Mouse (Mus musculus): ENCODE results near the gene Sec14l5.

Sec14l5 gene

DNA sequence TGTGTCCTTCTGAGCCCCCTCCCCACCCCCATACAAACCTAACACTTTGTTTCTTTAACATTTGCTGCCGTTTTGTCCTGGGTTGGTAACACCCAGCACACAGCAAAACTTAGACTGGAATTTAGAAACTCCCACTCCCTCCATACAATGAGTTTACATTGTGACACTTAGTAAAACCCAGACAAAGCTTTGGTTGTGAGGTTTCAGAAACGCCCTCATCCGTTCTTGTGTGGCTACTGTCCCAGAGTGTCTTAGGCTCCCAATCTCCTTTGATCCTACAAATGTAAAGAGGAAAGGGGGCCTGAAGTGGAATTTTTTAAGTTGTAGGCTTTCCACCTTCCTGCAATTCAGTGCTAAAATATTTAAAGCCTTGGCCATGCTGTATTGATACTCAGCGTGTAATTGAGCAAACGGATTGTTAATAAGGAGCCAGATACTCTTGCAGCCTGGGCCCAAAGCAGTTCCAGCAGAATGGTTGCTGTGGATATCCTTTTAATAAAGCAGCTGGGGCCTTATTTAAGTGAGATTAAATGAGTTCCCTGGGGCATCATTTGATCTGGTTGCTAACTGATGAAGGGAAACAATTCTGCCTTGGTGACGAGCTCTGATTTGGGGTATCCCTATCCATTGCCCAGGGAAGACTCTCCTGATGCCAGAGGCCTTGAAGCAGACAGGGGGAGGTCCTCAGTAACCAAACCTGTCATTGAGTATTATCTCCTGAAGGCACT lies 6.6 kb downstream of the Sec14l5 start:
- no peak for DNase-seq (ENCODE audit: low read depth, low spot score)

DNA sequence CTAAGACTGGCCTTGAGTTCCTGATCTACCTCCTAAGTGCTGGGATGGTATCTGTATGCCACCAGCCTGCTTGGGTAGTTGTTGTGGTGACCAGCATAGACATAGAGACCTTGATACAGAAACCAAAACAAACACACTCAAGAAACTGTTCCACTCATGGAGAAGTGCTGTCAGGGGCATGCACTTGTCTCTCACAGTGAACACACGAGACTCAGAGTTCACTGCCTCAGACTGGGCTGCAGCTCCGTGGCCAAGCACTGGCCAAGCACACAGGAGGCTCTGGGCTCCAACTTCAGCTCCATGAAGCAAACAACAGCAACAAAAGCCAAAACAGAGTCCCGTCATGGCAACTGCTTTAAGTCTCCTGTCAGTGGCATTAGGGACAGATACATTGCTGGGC lies 8.1 kb downstream of the Sec14l5 start:
- DNase-seq (ENCODE audit: low read depth, low spot score) = no peak

DNA sequence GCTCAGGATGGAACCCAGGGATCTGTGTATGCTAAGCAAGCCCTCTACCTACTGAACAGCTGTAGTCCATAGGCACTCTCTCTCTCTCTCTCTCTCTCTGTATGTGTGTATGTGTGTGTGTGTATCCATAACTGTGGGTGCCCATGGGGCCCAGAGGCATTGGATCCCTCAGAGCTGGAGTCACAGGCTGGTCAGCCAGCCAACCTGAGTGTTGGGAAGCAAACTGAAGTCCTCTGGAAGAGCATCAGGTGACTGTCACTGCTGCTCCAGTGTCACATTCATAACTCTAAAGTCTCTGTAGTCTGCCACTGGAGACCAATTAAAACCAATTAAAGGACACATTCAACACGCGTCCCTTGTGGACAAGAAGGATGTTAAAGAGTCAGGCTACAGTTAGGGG lies 9.6 kb downstream of the Sec14l5 start:
- DNase-seq (ENCODE audit: low read depth, low spot score) = no peak

DNA sequence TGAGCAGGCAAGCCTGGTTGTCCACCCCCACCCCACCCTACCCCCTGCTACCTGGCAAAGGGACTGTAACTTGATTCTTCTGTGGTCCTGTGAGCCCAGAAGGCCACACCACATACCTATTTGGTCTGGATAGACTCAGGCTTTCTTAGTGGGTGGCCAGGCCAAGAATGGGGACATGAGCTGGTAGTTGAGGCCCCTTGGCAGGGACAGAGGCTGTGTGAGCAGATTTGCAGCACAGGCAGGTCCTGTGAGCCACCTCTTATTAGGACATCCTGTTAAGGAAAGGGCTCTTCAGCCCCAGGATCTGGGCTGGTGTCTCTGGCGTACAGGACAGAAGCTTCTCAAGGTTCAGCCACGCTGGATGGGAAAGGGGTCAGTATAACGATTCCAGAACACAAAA lies 10.2 kb downstream of the Sec14l5 start:
- DNase-seq (ENCODE audit: low read depth, low spot score) = no peak

DNA sequence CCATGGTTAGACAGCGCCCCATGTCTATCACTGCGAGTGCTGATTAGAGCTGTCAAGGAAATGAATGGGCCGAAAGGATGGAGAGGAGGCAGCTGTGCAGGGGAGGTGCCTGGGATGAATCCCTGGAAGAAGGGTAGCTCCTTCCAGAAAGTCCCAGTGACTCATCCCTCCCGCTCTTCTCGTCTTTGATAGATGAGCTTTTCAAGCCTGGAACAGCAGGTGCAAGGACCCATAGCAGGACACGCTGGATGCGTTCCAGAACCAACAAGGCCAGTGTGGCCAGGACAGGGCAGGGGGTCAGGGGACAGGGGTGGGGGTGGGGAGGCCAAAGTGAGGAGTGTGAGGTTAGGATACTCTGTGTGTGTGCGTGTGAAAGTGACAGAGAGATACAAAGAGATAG lies 12.3 kb downstream of the Sec14l5 start:
- DNase-seq (ENCODE audit: low read depth, low spot score) = no peak

DNA sequence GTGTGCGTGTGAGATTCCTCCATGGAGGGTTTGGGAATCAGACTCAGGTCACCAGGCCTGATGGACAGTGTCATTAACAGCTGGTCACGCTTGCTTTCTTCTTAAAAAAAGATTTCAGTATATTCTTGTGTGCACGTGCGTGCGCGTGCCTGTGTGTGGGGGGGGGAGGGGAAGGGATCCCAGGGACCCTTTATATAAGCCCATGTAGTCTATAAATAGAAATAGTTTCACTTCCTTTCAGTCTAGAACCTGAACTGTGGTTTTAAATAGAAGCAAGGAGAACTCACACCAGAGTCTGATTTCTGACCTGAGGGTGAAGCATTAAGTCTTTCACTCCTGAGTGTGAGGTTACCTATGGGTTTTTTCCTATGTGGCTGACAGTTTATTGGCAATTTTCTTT lies 17.4 kb downstream of the Sec14l5 start:
- DNase-seq (ENCODE audit: low read depth, low spot score) = no peak

DNA sequence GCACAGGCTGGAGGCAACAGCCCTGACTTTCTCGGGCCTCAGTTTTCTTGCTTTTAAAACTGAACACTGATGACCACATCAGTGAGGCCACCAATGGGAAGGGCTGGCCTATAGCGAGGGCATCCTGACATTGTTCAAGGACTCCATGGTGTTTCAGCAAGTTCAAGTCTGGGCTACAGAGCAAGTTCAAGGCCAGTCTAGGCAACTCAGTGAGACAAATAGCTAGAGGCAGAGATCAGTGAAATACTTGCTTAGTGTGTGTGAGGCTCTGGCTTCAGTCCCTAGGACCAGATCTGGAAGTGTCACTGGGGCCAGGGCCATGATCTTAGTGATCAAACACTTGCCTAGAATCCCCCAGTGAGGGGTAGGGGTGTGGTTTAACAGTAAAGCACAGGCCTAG lies 21.1 kb downstream of the Sec14l5 start:
- no peak for DNase-seq (ENCODE audit: low read depth, low spot score)

DNA sequence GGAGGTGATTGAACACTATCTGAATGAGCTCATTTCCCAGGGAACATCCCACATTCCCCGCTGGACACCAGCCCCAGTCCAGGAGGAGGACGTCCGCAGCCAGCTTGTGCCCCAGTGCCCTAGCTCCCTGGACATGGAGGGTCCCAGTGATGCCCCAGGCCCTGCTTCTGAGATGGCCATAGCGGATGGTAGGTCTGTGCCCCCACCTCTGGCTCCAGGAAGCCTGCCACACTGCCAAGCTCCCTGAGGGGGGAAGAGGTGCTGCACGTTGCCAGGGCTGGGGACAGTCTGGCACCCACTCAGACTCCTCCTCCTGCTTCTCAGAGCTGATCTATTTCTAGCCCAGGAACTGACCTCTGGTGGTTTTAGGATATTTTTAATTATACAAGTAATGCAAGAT lies 21.9 kb downstream of the Sec14l5 start:
- DNase-seq (ENCODE audit: low read depth, low spot score) = no peak

DNA sequence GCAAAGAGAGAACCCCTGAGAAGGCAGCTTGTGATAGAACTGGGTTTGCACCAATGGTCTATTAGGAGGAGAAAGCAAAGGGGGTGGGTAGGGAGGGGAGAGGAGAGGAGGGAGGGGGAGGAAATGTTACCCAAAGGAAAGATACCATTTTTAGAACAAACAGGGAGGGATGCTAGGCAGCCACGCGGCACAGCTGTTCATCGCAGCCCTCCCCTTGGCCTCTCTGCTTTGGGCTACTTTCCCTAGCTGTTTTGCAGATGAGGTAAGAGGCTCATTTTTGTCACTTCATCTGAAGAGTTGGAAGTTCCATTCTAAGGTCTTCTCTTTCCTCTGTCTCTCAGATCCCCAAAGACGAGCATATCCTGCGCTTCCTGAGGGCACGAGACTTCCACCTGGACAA lies 25.7 kb downstream of the Sec14l5 start:
- no peak for DNase-seq (ENCODE audit: low read depth, low spot score)

DNA sequence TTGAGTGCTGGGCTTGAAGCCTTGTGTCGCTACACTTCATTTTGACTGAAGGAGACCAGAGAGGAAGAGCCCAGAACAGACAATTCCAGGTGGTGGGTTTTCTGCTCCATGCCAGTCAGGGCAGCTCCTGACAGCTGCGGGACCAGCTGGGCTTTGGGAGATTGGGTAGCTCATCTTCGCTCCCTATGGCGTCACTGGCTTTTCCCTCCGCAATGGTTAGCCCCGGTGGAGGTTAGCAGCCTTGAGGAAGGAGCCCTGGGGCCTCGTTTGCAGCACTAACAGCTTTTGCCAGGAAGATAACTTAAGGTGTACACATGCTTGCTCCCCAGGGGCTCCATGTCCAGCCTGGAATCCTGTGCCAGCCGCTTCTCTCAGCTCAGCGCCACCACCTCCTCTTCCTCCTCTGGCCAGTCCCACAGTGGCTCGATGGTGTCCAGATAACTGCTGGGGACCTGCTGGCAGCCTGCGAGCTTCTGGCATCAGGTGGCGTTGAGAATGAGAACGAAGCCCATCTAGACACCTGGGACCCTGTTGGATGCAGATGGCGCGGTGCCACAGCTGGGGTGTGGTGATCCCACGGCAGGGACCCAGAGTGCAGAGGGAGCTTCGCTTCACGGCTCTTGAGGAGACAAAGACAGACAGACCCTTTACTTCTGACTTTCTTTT lies 36.5 kb downstream of the Sec14l5 start:
- DNase-seq (ENCODE audit: low read depth, low spot score) = no peak

DNA sequence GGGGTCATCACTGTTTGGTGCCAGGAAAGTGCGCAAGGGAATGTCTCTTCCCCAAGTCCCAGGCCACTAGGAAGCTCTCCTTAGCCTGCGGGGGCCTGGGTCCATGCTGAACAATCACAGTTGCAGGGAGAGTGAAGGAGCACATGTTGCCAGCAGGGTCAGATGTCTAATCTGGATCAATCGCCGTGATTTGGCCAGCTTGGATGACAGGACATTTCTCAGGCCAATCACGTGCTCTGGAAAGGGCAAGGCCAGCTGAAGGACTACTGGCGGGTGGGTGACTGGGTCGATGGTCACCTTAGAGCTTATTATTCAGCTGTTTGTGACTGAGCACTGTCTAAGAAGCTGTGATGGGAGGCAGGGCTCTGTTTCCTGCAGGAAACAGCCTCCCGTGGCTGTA lies 37.2 kb downstream of the Sec14l5 start:
- DNase-seq (ENCODE audit: low read depth, low spot score) = no peak

DNA sequence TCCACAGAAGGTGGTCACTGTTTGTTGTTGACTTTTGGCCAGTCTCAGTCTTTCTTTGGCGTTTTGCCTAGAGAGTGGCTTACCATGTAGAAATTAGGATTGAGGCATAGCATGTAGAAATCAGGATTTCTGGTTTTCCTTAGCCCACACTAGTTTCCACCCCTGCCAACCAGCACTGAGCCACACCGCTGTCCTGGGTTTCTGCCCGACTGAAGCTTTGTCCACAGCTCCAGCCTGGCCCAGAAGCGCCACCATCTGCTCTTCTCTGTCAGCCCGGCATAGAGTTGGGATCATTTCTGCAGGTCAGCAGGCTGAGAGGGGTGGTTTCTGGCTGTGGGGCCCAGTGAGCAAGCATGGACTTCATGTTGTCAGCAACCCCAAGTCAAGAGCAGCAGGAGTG lies 38.0 kb downstream of the Sec14l5 start:
- DNase-seq (ENCODE audit: low read depth, low spot score) = no peak

DNA sequence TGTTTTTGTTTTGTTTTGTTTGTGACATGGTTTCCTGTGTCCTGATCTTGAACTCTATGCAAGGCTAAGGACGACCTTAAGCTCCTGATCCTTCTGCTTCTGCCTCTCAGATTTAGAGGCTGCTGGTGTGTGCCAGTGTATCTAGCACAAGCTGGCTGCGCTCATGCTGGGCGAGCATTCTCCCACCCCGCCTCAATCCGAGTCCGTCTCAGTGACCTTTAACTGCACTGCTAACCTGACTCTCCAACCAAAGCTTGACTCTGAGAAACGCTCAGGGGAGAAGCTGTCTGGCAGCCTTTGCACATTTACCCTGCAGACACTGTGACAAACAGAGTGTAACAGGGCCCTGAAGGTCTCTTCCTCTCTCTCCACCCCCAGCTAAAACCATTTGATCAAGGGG lies 38.8 kb downstream of the Sec14l5 start:
- no peak for DNase-seq (ENCODE audit: low read depth, low spot score)

DNA sequence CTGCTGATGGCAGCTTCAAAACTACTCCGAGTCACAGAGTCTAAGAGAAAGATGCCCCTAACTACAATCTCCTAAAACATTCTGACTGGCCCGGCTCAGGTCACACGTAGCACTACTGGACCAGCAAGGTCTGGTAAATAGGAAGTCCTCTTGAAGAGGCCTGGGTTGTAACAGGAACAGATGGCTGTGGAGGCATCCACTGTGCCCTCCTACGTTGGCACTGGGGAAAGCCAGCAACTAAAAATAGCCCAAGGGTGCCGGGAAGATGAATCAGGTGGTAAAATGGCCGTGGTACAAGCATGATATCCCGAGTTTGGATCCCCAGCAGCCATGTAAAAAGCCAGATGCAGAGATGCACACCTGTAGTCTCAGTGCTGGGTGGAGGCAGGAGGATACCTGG lies 39.3 kb downstream of the Sec14l5 start:
- no peak for DNase-seq (ENCODE audit: low read depth, low spot score)

DNA sequence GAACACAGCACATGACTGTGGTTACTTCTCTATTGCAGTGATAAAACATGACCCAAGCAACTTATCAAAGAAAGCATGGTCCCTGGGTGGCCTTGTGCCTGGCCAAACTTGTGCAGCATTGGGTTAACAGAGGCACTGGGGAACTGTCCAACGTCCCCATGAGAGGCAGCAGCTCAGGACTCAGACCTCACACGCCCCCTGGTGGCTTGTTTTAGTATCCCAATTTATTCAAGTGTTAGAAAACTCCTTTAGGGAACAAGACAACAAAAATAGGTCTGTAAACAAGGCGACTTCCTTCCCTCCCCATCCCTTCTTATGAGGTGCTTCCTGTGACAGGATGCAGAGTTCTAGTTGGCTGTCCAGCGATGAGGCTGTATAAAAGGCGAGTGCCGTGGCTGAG lies 48.2 kb downstream of the Sec14l5 start:
- DNase-seq (ENCODE audit: low read depth, low spot score) = peak; percentile 65

DNA sequence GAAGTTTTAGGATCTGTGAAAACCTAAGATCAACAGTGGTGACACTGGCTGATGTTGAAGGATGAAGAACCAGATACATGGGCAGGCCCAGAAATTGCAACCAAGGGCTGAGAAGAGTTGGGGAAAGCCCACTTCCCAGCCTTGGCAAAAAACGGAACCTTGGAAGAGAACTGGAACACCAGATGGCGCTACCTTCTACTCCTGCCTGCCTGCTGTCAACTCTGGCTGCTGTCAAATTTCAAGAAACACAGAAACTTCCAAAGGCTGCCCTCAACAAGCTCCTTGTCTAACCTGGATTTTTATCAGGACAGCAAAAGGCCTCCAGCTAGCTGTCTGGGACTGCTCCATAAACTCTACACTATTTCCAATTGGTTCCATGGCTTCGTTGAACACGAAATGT lies 55.8 kb downstream of the Sec14l5 start:
- DNase-seq (ENCODE audit: low read depth, low spot score) = peak; percentile 67

DNA sequence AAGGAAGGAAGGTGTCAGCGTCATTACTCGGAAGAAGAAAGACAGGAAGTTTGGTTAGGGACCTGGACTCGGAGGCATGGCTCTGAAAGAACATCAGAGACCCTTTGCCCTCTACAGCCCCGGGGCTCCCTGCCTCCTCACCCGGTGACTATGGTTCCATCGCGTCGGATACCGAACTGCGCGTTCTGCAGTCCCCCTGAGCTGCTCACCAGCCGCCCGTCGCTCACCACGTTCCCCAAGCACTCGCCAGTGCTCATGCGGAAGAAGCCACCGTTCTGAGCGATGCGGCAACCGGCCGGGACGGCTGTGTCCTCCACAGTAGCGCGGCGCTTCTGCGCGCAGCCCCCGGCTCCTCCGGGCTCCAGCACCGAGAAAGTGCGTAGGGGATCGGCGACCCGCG lies 56.3 kb downstream of the Sec14l5 start:
- DNase-seq (ENCODE audit: low read depth, low spot score) = peak; percentile 52

DNA sequence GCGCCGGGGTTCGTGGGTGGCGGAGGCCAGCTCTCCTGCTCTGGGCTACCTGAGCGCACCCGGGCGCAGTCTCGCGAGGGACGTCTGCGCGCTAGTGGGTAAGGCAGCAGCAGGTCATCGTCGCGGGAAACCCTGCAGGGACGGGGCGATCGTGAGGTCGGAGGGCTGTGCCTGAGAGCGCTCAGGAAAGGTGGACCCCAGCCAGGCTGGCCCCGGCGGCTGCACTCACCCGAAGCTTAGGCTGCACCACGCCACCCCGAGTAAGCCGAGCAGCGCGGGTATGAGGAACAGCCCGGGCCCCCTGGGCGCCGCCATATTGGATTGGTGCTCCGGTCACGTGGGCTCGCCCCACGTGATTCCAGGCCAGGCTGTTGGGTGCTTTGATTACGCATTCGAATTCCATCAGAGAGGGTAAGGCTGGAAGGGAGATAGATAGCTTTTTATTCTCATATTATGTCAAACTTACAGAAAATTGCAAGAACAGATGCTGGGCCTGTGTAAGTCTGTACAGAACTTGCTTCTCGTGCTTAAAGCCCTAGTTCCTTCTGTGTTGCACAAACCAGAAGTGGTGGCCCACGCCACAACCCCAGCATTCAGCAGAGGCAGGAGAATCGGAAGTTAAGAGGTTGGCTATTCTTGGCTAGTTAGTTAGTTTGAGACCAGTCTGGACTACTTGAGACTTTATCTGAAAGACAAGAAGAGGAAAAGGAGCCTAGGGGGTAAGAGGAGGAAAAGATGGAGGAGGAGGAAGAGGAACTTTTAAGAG lies 56.9 kb downstream of the Sec14l5 start, which contains the start of gene Nagpa:
Gene Nagpa, minus strand, starts transcription at position 345 of the 766 bp plus-strand sequence.
- peak; percentile 88 for DNase-seq (ENCODE audit: low read depth, low spot score)

DNA sequence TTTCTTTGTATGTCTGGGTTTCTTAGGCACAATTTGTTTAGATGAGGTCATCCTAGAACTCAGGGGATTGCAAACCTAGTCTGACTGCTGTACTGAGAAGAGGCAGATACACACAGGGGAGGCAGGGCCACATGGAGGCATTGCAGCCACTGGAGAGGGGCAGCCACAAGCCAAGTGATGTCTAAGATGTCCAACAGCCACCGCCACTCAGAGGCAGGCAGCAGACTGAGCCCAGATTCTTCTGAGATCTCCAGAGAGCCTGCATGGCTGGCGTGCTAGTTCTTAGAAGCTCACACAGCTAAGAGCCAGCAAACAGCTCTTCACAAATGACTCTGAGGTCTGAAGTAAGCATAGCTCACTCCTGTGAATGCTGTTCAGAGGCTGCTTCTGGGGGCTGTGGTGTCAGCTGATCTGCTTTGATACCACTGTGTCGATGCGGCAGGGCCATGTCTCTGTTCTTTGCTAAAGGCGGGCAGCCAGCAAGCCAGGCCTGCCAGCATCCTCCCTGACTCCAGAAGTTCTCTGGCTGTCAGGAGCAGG lies 58.6 kb downstream of the Sec14l5 start:
- no peak for DNase-seq (ENCODE audit: low read depth, low spot score)

DNA sequence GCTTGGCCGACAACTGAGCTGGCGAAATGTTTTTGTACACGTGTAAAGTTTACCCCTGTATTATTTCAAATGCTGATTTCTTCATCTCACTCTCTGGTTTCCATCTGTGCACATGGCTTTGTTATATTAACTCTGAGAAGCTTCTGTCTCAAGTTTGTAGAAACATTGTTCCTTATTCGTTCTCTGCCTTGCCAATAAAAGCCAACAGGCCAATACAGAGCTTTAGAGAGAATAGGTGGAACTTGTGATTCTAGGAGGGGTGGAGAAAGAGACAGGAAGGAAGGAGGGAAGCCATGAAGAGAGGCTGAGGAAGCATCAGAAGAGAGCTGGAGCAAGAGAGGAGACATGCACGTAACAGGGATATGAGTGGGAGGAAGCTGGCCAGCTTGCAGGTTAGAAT lies 59.1 kb downstream of the Sec14l5 start:
- DNase-seq (ENCODE audit: low read depth, low spot score) = no peak

DNA sequence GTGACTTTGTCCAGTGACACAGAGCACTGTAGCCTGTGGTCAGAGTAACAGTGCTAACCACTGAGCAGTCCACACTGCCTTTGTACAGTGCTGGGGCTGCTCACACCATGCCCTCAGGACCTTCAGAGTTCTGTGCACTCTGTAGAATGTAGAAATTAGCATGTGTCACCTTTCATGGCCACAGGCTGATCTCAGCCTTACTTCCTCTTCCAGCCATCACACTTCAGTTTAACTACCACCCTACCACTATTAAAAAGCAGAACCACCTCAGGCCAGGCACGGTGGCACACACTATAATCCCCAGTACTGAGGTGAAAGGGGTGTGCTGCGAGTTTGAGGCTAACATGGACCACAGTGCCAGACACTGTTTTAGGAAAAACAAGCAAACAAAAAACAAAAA lies 63.5 kb downstream of the Sec14l5 start:
- no peak for DNase-seq (ENCODE audit: low read depth, low spot score)

DNA sequence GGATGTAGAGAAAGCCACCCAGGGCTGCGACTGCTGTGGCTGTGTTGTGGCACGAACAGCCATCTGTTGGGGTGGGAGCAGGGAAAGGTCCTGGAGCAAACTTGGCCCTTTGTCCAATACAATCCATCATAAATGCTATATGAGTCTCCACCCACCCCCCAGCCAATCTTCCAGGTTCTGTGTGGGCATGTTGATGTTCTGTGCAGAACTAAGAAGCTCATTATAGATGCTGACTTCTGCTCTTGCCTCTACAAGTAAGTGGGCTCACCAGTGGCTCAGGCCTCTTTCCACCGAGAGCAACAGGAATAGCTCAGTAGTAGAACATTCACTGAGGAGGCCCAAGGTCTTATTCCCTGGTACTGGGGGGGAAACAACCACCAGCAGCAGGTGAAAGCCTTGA lies 65.2 kb downstream of the Sec14l5 start:
- no peak for DNase-seq (ENCODE audit: low read depth, low spot score)

DNA sequence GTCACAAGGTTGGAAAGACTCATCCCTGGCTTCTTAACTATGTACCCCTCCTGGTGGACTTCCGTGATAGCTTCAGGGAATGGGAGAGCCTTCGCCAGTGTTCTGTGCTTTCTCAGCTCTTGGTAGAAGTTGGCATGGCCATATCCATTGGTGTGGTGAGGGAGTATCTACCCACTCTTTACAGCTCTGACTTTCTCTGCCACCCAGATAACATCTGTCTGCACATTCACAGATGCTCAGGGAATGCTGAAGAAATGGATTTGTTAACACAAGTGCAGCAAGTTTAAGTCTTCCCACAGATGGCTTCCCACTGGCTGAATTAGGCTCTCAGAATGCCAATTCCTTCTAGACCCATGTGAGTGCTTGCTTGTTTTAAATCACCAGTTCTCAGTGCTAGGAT lies 67.2 kb downstream of the Sec14l5 start:
- no peak for DNase-seq (ENCODE audit: low read depth, low spot score)

Measured in CD4-positive, CD25-positive, alpha-beta regulatory T cell, adult 2 months (primary cell).